Mouse (Mus musculus) WW6 (cell line): Measurements from ENCODE around the gene Plch1.

Source experiments
- DNase-seq: peaks from one replicate; pipeline ENCODE4 v3.0.0-alpha.2; 2013; ENCODE audit warnings: low read depth, low spot score

Gene Plch1

DNA sequence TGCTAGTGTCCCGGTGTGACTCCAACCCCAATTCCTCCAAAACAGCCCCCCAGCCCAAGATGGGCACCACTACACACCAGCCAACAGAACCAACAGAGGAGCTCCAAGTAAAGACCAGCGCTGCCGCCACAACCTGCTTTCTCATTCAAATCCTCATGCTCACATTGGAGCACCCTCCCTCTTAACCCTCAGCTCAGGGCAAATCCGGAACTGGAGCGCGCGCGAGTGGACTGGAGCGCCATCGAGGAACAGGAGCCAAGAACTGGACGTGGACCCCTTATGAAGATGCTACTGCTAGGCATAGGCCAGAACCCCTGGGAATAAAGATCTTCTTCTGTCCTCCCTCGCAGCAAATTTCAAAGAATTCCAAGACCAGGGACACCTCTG is at the start of gene Plch1:
Gene Plch1 (minus strand): TSS at position 164 of the 387 bp plus-strand sequence.
- DNase-seq = peak; percentile 62

DNA sequence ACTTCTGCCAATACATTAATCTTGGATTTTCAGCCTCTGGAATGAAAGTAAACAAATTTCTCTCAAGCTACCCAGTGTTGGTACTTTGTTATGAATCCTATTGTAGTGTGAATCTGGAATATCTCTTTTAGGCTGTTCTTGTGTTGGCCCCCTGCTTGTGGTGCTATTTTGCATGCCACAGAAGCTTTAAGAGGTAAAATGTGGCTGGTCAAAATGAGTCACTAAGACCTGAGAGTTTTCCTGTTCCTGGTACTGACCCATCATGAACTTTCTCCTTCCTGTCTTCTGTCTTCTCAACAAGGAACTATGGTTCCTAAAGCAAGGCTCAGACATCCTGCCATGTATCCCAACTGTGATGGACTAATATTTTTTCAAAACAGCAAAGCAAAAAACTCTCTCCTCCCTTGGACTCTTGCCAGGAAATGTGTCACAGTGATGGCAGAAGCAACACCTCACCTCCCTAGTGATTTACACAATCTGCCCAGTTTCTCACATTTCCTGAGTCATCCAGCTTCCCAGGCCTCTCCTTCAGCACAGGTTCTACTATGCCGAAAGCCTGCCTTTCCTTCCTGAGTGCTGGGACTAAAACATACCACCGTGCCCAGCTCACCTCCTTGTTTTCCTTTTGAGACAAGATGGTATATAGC is 42.1 kb upstream of the Plch1 start:
- no peak for DNase-seq

GRCm38 (mm10) chr3:63938928-63939327 is 39.7 kb upstream of the Plch1 start:
- DNase-seq = no peak

DNA sequence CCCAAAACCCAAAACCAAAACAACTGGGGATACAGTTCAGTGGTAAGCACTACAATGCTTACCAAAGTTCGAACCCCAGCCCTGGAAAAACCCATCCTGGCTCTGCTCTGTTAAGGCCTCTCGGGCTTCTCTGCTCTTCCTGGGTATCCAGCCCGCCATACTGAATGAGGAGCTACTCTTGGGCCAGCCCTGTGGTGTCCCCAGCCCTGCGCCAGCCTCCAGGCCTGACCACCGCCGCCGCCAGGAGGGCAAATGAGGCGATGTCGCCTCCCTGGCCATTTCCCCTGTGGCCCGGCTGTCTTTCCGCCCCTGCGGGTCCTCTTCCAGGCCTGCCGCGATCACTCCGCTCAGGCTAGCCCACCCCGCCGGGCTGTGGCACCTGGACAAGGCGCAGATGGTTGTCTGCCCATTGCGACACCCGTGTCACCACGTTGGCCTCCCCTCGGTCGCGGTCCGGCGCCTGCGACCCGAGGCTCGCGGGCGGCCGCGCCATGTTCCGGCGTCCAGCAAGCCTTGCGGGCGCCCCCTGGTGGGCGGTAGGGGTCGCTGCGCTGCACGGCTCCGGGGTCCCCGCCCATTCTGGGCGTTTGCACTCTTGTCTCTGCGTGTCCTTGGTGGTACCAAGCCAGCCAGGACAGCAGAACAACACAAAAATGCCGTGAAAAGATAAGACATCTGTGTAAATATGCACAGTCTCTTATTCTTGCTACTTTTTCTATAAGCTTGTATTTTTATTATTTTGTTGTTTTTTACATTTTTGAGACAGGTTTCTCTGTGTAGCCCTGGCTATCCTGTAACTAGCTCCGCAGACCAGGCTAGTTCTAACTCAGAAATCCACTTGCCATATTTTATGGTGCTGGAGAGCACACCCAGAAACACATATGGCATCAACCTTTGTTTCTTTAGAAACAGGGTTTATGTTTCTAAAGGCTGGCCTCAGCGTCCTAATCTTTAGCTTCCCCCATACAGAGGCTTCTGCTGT is 29.9 kb upstream of the Plch1 start, which contains the start of gene E130311K13Rik:
Gene E130311K13Rik (minus strand): TSS at position 595 of the 982 bp plus-strand sequence.
- peak; percentile 46 for DNase-seq

- no peak for DNase-seq
These were observed 20.4 kb upstream of the Plch1 start for GRCm38 (mm10) chr3:63919634-63920033.

GRCm38 (mm10) chr3:63910301-63910700 is 11.0 kb upstream of the Plch1 start:
- no peak for DNase-seq

- DNase-seq = no peak
These were observed 6.0 kb upstream of the Plch1 start for GRCm38 (mm10) chr3:63905241-63905640.

- DNase-seq = no peak
These were observed 4.9 kb upstream of the Plch1 start for GRCm38 (mm10) chr3:63904157-63904556.

DNA sequence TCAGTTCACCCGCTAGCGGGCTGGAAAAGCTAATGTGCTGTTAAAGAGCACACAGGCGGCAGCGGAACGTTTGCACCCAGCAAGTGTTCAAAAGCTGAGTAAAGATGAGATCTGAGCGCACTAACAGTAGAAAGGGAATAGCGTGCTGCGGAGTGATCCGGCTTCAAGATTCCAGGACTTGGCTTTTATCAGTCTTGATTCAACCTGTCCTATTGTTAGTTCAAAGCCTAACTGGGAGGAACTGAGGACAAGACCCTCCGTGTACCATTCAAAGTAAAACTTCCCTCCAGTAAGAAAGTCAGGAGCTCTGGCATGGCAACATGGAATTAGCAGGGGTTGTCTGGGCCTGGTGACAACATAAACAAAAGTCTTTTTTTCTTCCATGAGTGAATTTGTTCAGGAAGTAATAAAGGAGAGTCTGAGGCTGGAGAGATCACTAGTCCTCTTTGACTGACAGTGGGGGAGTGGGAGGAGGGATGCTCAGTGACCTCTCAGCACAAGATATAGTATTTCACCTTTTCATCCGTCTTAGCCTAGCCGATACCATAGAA is 824 bp upstream of the Plch1 start:
- no peak for DNase-seq

GRCm38 (mm10) chr3:63898581-63899308 is 527 bp downstream of the Plch1 start:
- peak; percentile 61 for DNase-seq

DNA sequence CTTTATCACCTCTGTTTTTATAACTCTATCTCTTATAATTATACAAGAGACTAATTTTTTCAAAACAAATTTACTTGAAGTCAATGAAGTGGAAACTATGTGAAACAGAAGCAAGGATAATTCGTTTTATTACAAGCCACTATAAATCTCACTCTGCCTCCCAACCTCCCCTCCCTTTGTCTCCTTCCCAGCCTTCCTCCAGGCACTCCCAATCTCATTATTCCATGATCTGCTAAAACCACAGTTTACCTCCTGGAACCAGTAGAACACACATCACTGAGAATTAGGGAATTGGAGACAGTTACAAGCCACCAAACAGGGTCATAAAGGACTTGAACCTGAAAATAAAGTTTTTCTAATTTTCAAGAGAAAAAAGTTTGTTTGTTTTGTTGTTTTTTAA is 2.1 kb downstream of the Plch1 start:
- no peak for DNase-seq

DNA sequence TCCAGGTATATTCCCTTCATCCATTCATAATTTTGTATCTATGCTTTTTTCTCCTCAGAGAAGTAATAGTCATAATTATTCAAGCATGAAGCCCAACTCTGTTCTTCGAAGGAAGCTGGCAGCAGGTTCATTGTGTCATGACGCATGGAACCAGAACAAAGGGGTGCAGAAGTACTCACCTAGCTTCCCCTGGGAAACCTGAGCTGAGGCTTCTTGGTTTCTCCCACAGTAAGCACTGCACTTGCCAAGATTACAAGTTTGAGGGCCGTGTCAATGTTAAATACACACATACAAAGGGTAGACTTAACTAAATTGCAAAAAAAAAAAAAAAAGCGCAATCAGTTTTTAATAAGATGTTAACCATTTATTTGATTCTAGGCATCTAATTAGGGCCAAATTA is 3.0 kb downstream of the Plch1 start:
- DNase-seq = no peak

GRCm38 (mm10) chr3:63895786-63896185 is 3.5 kb downstream of the Plch1 start:
- DNase-seq = no peak

DNA sequence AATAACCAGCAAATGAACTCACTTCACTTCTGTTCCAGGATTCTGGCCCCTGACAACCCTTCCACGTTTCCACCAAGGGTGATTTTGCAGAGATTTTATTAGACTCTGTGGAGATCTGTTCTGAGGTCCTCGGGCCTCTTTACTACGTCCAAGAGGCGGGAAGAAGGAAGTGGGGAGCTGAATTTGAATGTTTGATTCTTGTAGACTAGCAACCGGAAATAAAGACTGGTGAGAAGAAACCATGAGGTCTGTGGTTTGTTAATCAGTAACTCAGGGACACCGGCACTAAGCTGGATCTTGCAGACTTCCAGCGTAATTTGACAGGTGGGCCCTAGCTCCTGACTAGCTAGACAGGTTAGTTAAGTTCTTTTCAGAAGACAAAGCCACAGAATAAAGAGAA is 5.6 kb downstream of the Plch1 start:
- no peak for DNase-seq

- DNase-seq = no peak
These were observed 7.1 kb downstream of the Plch1 start for GRCm38 (mm10) chr3:63892154-63892553.

DNA sequence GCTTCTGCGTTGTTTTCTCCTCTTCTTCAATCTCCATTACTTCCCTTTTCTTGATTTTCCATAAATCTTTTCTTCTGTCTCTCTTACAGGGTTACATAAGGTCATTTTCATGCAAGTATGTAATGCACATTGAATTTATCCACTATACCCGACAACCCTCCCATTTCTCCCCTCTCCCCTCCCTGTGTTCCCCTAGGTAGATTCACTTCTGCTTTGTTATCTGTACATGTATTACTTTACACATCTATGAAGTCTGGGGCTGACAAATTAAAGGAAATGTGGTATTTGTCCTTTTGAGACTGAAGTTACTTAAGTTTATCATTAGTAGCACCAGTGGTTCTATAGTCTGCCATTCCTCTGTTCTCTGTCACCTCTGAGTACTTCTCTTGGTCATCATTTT is 18.2 kb downstream of the Plch1 start:
- DNase-seq = no peak

- DNase-seq = no peak
These were observed 20.1 kb downstream of the Plch1 start for GRCm38 (mm10) chr3:63878995-63879666.

GRCm38 (mm10) chr3:63872818-63873217 is 26.5 kb downstream of the Plch1 start:
- DNase-seq = no peak

DNA sequence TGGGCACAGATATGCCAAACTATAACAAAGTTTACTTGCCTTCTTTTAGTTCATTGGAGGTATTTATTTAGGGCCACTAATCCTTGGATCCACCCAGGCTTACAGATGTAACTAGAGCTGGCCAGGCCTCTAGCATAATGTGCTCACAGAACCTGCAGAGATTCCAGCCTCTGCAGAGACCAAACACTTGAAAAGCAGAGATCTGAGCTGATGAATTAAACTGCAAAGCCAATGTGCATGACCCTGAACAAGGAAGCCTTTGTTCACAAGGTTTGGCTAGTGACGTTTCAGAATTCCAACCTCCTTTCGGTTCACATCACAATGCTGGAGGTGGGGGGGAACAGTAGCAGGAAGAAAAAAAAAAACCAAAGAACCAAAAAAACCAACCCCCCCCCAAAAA is 28.0 kb downstream of the Plch1 start:
- DNase-seq = no peak

- no peak for DNase-seq
These were observed 31.0 kb downstream of the Plch1 start for GRCm38 (mm10) chr3:63868285-63868684.

- no peak for DNase-seq
These were observed 34.2 kb downstream of the Plch1 start for GRCm38 (mm10) chr3:63865069-63865468.
